Mouse (Mus musculus): ENCODE measurements around the gene Adgrv1. TPM values are rescaled to one million over a fixed set of nuclear protein-coding genes. Genes with fewer than 3 reads are reported as not detected.

The Adgrv1 gene
- polyA plus RNA-seq, 1 experiment from 2014 or later: 2.0 TPM

DNA sequence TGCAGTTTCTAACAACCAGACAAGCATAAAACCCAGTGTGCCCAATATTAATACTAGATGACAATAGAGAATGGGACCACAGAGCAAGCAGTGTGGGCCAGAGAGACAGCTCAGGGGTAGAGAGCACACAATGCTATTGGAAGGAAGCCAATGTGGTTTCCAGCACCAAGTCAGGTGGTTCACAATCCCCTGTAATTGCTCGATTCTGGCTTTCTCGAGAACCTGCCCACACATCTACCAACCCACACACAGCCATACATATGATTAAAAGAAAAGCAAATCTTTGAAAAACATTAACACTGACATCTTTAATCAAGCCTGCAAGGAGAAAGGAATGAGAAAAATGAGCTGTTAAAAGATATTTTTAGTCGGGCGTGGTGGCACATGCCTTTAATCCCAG, 166.3 kb downstream of the Adgrv1 start:
- Histone ChIP-seq H3K4me3 (replicated peaks) (no peak overlapping the region), H3K36me3 (no peaks in the 10 kb centered on the region), H3K27me3 (no peaks in the 10 kb centered on the region), H3K27ac (replicated peaks) (no peak overlapping the region), H3K9me3 (replicated peaks) (no peaks in the 10 kb centered on the region), H3K4me2 (replicated peaks) (no peak overlapping the region), H3K4me1 (no peaks in the 10 kb centered on the region), H3K9ac (no peak overlapping the region)
- 42% methylated on average over 4 of the region's 4 CpGs for WGBS
- no peak for ATAC-seq (ENCODE audit: insufficient number of reproducible peaks, low FRiP score, low TSS enrichment, low read depth)

- 69% methylated on average over 3 of the region's 3 CpGs for WGBS
- Histone ChIP-seq H3K9me3 (replicated peaks) (no peaks in the 10 kb centered on the region), H3K4me3 (replicated peaks) (no peak overlapping the region)
Observed at GRCm38 (mm10) chr13:81465794-81466193, 167.2 kb downstream of the Adgrv1 start.

GRCm38 (mm10) chr13:81449630-81450029, 183.3 kb downstream of the Adgrv1 start:
- H3K4me2 ChIP-seq (replicated peaks): no peak overlapping the region
- H3K27ac ChIP-seq (replicated peaks): no peak overlapping the region
- no peaks in the 10 kb centered on the region for H3K36me3 ChIP-seq
- H3K4me3 ChIP-seq (replicated peaks): no peak overlapping the region
- H3K9me3 ChIP-seq (replicated peaks): no peaks in the 10 kb centered on the region
- ATAC-seq (ENCODE audit: insufficient number of reproducible peaks, low FRiP score, low TSS enrichment, low read depth): no peak
- H3K4me1 ChIP-seq: no peaks in the 10 kb centered on the region
- H3K27me3 ChIP-seq: no peaks in the 10 kb centered on the region
- no peak overlapping the region for H3K9ac ChIP-seq
- 81% methylated on average over 4 of the region's 4 CpGs for WGBS

More at GRCm38 (mm10) chr13:81465794-81466193, 167.2 kb downstream of the Adgrv1 start:
- H3K4me2 ChIP-seq (replicated peaks): no peak overlapping the region
- no peaks in the 10 kb centered on the region for H3K27me3 ChIP-seq
- H3K4me1 ChIP-seq: no peaks in the 10 kb centered on the region
- H3K9ac ChIP-seq: no peak overlapping the region
- H3K27ac ChIP-seq (replicated peaks): no peak overlapping the region
- no peak for ATAC-seq (ENCODE audit: insufficient number of reproducible peaks, low FRiP score, low TSS enrichment, low read depth)
- H3K36me3 ChIP-seq: no peaks in the 10 kb centered on the region

- Histone ChIP-seq H3K36me3 (no peaks in the 10 kb centered on the region), H3K4me2 (replicated peaks) (no peak overlapping the region), H3K27me3 (no peaks in the 10 kb centered on the region), H3K9me3 (replicated peaks) (no peaks in the 10 kb centered on the region), H3K4me3 (replicated peaks) (no peak overlapping the region), H3K9ac (no peak overlapping the region), H3K4me1 (no peaks in the 10 kb centered on the region), H3K27ac (replicated peaks) (no peak overlapping the region)
- no peak for ATAC-seq (ENCODE audit: insufficient number of reproducible peaks, low FRiP score, low TSS enrichment, low read depth)
- 90% methylated on average over 7 of the region's 7 CpGs for WGBS
Observed at GRCm38 (mm10) chr13:81449198-81449597, 183.8 kb downstream of the Adgrv1 start.

- Histone ChIP-seq H3K27ac (replicated peaks) (no peak overlapping the region), H3K27me3 (0 out of 2 replicates have a peak, but pooled peaks cover 4% of the 10 kb centered on the region)
- WGBS: 74% methylated on average over 3 of the region's 3 CpGs
Observed at GRCm38 (mm10) chr13:81441412-81441811, 191.5 kb downstream of the Adgrv1 start.

DNA sequence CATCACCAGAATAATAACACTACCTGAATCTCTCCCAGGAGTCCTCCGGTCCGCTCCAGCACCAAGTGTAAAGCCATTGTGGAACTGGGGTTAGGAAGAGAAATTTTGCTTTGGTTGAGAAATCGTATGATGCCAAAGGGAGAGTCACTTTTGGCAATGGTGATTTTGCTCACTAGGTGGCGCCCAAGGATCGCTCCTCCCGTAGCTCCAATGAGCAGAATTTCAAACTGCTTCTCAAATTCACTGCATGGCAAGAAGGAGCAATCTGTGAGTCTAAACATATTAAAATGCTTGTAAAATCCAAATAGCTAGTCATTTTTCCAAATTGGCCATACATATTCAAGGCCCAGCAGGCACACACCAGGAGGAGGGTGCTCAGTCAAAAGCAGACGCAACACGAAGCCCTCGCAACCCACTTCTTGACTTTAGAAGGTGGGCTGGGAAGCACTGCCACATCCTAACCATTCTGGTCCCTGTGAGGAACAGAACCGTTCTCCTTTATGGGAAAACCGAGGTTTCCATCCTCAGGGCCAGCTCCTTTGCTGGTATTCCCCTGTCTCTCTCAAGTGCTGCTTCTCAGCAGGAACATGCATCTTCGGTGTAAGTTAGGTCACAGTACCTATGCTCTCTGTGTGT, 193.4 kb downstream of the Adgrv1 start:
- Histone ChIP-seq H3K36me3 (no peaks in the 10 kb centered on the region), H3K9me3 (replicated peaks) (no peaks in the 10 kb centered on the region), H3K27me3 (0 out of 2 replicates have a peak, but pooled peaks cover 4% of the 10 kb centered on the region), H3K9ac (no peak overlapping the region), H3K4me1 (no peaks in the 10 kb centered on the region), H3K4me2 (replicated peaks) (no peak overlapping the region), H3K4me3 (replicated peaks) (no peak overlapping the region), H3K27ac (replicated peaks) (no peak overlapping the region)
- 33% methylated on average over 12 of the region's 12 CpGs for WGBS
- ATAC-seq (ENCODE audit: insufficient number of reproducible peaks, low FRiP score, low TSS enrichment, low read depth): no peak

More at GRCm38 (mm10) chr13:81441412-81441811, 191.5 kb downstream of the Adgrv1 start:
- ATAC-seq (ENCODE audit: insufficient number of reproducible peaks, low FRiP score, low TSS enrichment, low read depth): no peak
- no peaks in the 10 kb centered on the region for H3K4me1 ChIP-seq
- no peak overlapping the region for H3K9ac ChIP-seq
- H3K9me3 ChIP-seq (replicated peaks): no peaks in the 10 kb centered on the region
- no peak overlapping the region for H3K4me3 ChIP-seq (replicated peaks)
- no peaks in the 10 kb centered on the region for H3K36me3 ChIP-seq
- no peak overlapping the region for H3K4me2 ChIP-seq (replicated peaks)

GRCm38 (mm10) chr13:81437088-81437487, 195.9 kb downstream of the Adgrv1 start:
- WGBS: 67% methylated on average over 8 of the region's 8 CpGs
- Histone ChIP-seq H3K36me3 (no peaks in the 10 kb centered on the region), H3K4me3 (replicated peaks) (no peak overlapping the region), H3K4me1 (no peaks in the 10 kb centered on the region), H3K9me3 (replicated peaks) (no peaks in the 10 kb centered on the region), H3K9ac (no peak overlapping the region), H3K4me2 (replicated peaks) (no peak overlapping the region), H3K27me3 (0 out of 2 replicates have a peak, but pooled peaks cover 4% of the 10 kb centered on the region), H3K27ac (replicated peaks) (no peak overlapping the region)
- ATAC-seq (ENCODE audit: insufficient number of reproducible peaks, low FRiP score, low TSS enrichment, low read depth): no peak

GRCm38 (mm10) chr13:81426896-81427755, 205.8 kb downstream of the Adgrv1 start:
- H3K27me3 ChIP-seq: no peaks in the 10 kb centered on the region
- 69% methylated on average over 15 of the region's 15 CpGs for WGBS
- no peaks in the 10 kb centered on the region for H3K9me3 ChIP-seq (replicated peaks)
- no peak for ATAC-seq (ENCODE audit: insufficient number of reproducible peaks, low FRiP score, low TSS enrichment, low read depth)
- H3K27ac ChIP-seq (replicated peaks): no peak overlapping the region
- H3K9ac ChIP-seq: no peak overlapping the region
- H3K4me1 ChIP-seq: no peaks in the 10 kb centered on the region
- H3K4me3 ChIP-seq (replicated peaks): no peak overlapping the region
- H3K36me3 ChIP-seq: no peaks in the 10 kb centered on the region
- H3K4me2 ChIP-seq (replicated peaks): no peak overlapping the region

- no peak overlapping the region for H3K9ac ChIP-seq
- no peak overlapping the region for H3K4me3 ChIP-seq (replicated peaks)
- no peak overlapping the region for H3K27ac ChIP-seq (replicated peaks)
- no peaks in the 10 kb centered on the region for H3K36me3 ChIP-seq
- H3K9me3 ChIP-seq (replicated peaks): no peaks in the 10 kb centered on the region
- H3K4me2 ChIP-seq (replicated peaks): no peak overlapping the region
- 19% methylated on average over 6 of the region's 6 CpGs for WGBS
- H3K27me3 ChIP-seq: no peaks in the 10 kb centered on the region
- ATAC-seq (ENCODE audit: insufficient number of reproducible peaks, low FRiP score, low TSS enrichment, low read depth): no peak
- H3K4me1 ChIP-seq: no peaks in the 10 kb centered on the region
Observed at GRCm38 (mm10) chr13:81425111-81425510, 207.8 kb downstream of the Adgrv1 start.

DNA sequence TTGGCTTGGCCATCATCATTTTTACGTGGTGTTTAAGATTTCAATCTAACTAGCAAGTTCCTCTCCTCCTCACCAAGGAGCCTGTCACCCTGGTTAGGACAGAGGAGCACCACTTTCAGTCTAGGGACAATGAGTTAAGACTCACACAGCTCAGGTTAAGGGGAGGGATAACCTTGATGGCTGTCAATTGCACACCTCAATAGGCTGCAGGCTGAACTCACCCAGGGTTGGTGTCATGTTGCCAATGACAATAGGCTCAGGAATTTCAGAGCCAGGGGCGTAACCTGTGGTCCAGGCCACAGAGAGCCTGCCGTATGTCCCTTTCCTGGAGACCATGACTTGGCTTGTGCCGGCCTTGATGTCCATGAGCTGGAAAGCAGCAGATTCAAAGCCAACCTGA, 209.0 kb downstream of the Adgrv1 start:
- Histone ChIP-seq H3K4me2 (replicated peaks) (no peak overlapping the region), H3K4me1 (no peaks in the 10 kb centered on the region), H3K9ac (no peak overlapping the region), H3K27ac (replicated peaks) (no peak overlapping the region), H3K36me3 (no peaks in the 10 kb centered on the region), H3K27me3 (no peaks in the 10 kb centered on the region), H3K9me3 (replicated peaks) (no peaks in the 10 kb centered on the region), H3K4me3 (replicated peaks) (no peak overlapping the region)
- ATAC-seq (ENCODE audit: insufficient number of reproducible peaks, low FRiP score, low TSS enrichment, low read depth): no peak
- 71% methylated on average over 4 of the region's 4 CpGs for WGBS

DNA sequence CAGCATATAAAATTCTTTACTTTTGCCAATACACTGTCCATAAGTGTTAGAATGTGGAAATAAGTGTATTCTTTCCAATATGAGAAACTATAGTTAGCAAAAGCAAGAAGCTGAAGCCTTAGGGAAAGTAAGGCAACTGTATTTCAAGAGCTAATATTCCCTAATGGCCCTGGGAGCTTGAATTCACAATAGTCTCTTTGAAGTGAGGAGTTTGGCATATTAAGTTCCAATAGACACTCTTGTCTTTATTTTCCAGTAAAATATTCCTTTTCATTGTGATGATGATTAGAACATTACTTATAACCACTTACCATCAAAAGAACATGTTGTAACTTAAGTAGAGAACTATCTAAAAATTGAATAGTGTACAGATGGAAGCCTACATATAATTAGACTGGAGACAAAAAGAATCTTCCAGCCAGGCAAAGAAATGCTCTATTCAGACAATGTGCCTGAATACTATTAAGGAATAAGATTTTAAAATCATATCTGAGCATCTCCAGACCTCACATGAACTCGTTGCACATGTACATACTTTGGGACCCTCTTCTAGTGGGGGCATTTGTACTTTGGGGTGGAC, 225.0 kb downstream of the Adgrv1 start:
- H3K27ac ChIP-seq (replicated peaks): no peak overlapping the region
- H3K4me1 ChIP-seq: no peaks in the 10 kb centered on the region
- no peak for ATAC-seq (ENCODE audit: insufficient number of reproducible peaks, low FRiP score, low TSS enrichment, low read depth)
- H3K36me3 ChIP-seq: no peaks in the 10 kb centered on the region
- 52% methylated on average over 1 of the region's 1 CpGs for WGBS
- no peak overlapping the region for H3K4me2 ChIP-seq (replicated peaks)
- H3K9me3 ChIP-seq (replicated peaks): no peaks in the 10 kb centered on the region
- H3K4me3 ChIP-seq (replicated peaks): no peak overlapping the region
- H3K9ac ChIP-seq: no peak overlapping the region
- no peaks in the 10 kb centered on the region for H3K27me3 ChIP-seq

Data from embryonic facial prominence, embryonic 15.5 days (tissue).